Mouse (Mus musculus) embryonic facial prominence, embryonic 11.5 days (tissue): Measurements from ENCODE around the gene Porcn. TPM values are rescaled to one million over a fixed set of nuclear protein-coding genes. Genes with fewer than 3 reads are reported as not detected.

Source experiments
- ATAC-seq: fragments of 200-750 bp; cut with Nextera tagmentation; replicated peaks from 2 replicates; pipeline ENCODE4 v1.8.0; 2017; ENCODE audit warnings: low read depth; ENCODE audit not compliant: insufficient number of reproducible peaks, low FRiP score, low TSS enrichment
- DNase-seq: peaks from one replicate; pipeline ENCODE4 v3.0.0-alpha.2; 2015; ENCODE audit warnings: low spot score
- H3K27ac ChIP-seq: fragments of 300-500 bp; sonication (generic); replicated peaks from 2 replicates; pipeline ENCODE4 v1.5.1; 2014; ENCODE audit warnings: mild to moderate bottlenecking, low read depth, low read length, control low read depth
- H3K27me3 ChIP-seq: fragments of 300-500 bp; sonication (generic); 2 replicates; pipeline ENCODE4 v1.6.1; 2014; ENCODE audit warnings: mild to moderate bottlenecking, low read length, moderate library complexity, mixed read lengths; ENCODE audit not compliant: control insufficient read depth, insufficient read depth
- H3K36me3 ChIP-seq: fragments of 300-500 bp; sonication (generic); replicated peaks from 2 replicates; pipeline ENCODE4 v1.6.1; 2014; ENCODE audit warnings: low read depth, mild to moderate bottlenecking, low read length, moderate library complexity, mixed read lengths; ENCODE audit not compliant: control insufficient read depth, insufficient read depth
- H3K4me1 ChIP-seq: fragments of 300-500 bp; sonication (generic); 2 replicates; pipeline ENCODE4 v1.6.1; 2014; ENCODE audit warnings: low read length, mixed read lengths; ENCODE audit not compliant: control insufficient read depth, insufficient read depth
- H3K4me2 ChIP-seq: fragments of 300-500 bp; sonication (generic); 2 replicates; pipeline ENCODE4 v1.6.1; 2014; ENCODE audit warnings: low read depth, mild to moderate bottlenecking, control low read depth, low read length, moderate library complexity
- H3K4me3 ChIP-seq: fragments of 300-500 bp; sonication (generic); 2 replicates; pipeline ENCODE4 v1.5.1; 2014; ENCODE audit warnings: low read depth, low read length, control low read depth
- H3K9ac ChIP-seq: fragments of 300-500 bp; sonication (generic); replicated peaks from 2 replicates; pipeline ENCODE4 v1.6.1; 2014; ENCODE audit warnings: mild to moderate bottlenecking, control low read depth, low read length
- H3K9me3 ChIP-seq: fragments of 300-500 bp; sonication (generic); replicated peaks from 2 replicates; pipeline ENCODE4 v1.6.1; 2016; ENCODE audit warnings: mild to moderate bottlenecking, low read length, inconsistent platforms, mixed read lengths; ENCODE audit not compliant: control insufficient read depth
- WGBS: fragments of 180-500 bp; shearing (Covaris S2); extraction: QIAGEN DNeasy Blood & Tissue Kit; methylation state at CpG from one replicate; pipeline ENCODE4 v1.1.7; 2014; 5-methylcytosine and 5-hydroxymethylcytosine counted together
- polyA plus RNA-seq: library from polyadenylated mRNA; unstranded; fragments of >200 nt; fragmentation: Nextera tagmentation; extraction: Ambion mirVana; gene quantifications from 2 replicates; pipeline ENCODE4 v1.2.1, GENCODE M21; 2014

Porcn gene
- polyA plus RNA-seq, 1 experiment from 2014 or later, result 10.2 TPM

- Histone ChIP-seq H3K27ac (no peak overlapping the region), H3K4me1 (no peaks in the 10 kb centered on the region), H3K9me3 (no peaks in the 10 kb centered on the region), H3K4me2 (no peak overlapping the region), H3K9ac (no peak overlapping the region), H3K27me3 (no peaks in the 10 kb centered on the region), H3K4me3 (no peak overlapping the region), H3K36me3 (no peaks in the 10 kb centered on the region)
- ATAC-seq, result no peak
- DNase-seq, result no peak
- 84% methylated on average over 10 of the region's 10 CpGs for WGBS
These were observed 2.2 kb downstream of the Porcn start for GRCm38 (mm10) chrX:8204076-8204475.

- H3K4me1 ChIP-seq, result no peaks in the 10 kb centered on the region
- H3K27ac ChIP-seq, result no peak overlapping the region
- WGBS, result 80% methylated on average over 14 of the region's 14 CpGs
- DNase-seq, result no peak
- no peak overlapping the region for H3K4me3 ChIP-seq
- no peak overlapping the region for H3K9ac ChIP-seq
- no peak for ATAC-seq
- H3K9me3 ChIP-seq, result no peaks in the 10 kb centered on the region
- no peak overlapping the region for H3K4me2 ChIP-seq
- no peaks in the 10 kb centered on the region for H3K36me3 ChIP-seq
- no peaks in the 10 kb centered on the region for H3K27me3 ChIP-seq
These were observed 3.2 kb downstream of the Porcn start for GRCm38 (mm10) chrX:8203105-8203504.

- Histone ChIP-seq H3K9ac (peak within 1 kb of the TSS; percentile 62), H3K27ac (peak within 1 kb of the TSS; percentile 28; the same call in 1 of the 2 replicates), H3K9me3 (no peaks in the 10 kb centered on the region), H3K4me2 (peak within 1 kb of the TSS; percentile 52), H3K4me3 (peak within 1 kb of the TSS; percentile 46), H3K4me1 (no peaks in the 10 kb centered on the region), H3K27me3 (no peaks in the 10 kb centered on the region), H3K36me3 (no peaks in the 10 kb centered on the region)
- ATAC-seq (no peak), DNase-seq (no peak)
- WGBS, result 25% methylated on average over 10 of the region's 10 CpGs
These were observed 13.0 kb downstream of the Porcn start, which contains the start of gene Ebp for GRCm38 (mm10) chrX:8193419-8193723. TSS of gene Ebp (minus strand) at chrX:8193512.

GRCm38 (mm10) chrX:8192640-8193418, 13.5 kb downstream of the Porcn start:
- no peaks in the 10 kb centered on the region for H3K36me3 ChIP-seq
- peak; percentile 97 for ATAC-seq
- H3K27ac ChIP-seq, result peak overlapping the region; percentile 28; the same call in 1 of the 2 replicates
- 17% methylated on average over 38 of the region's 38 CpGs for WGBS
- peak overlapping the region; percentile 52 for H3K4me2 ChIP-seq
- no peaks in the 10 kb centered on the region for H3K27me3 ChIP-seq
- peak; percentile 80 for DNase-seq
- H3K9ac ChIP-seq, result peak overlapping the region; percentile 62
- peak overlapping the region; percentile 46 for H3K4me3 ChIP-seq
- no peaks in the 10 kb centered on the region for H3K4me1 ChIP-seq
- H3K9me3 ChIP-seq, result no peaks in the 10 kb centered on the region

- no peaks in the 10 kb centered on the region for H3K4me1 ChIP-seq
- DNase-seq (peak; percentile 1), ATAC-seq (peak; percentile 56; the same call in 1 of the 2 replicates)
- peak overlapping the region; percentile 46 for H3K4me3 ChIP-seq
- H3K27me3 ChIP-seq, result no peaks in the 10 kb centered on the region
- no peaks in the 10 kb centered on the region for H3K36me3 ChIP-seq
- H3K4me2 ChIP-seq, result peak overlapping the region; percentile 52
- peak overlapping the region; percentile 62 for H3K9ac ChIP-seq
- no peaks in the 10 kb centered on the region for H3K9me3 ChIP-seq
- 13% methylated on average over 13 of the region's 13 CpGs for WGBS
- peak overlapping the region; percentile 28; the same call in 1 of the 2 replicates for H3K27ac ChIP-seq
These were observed 14.1 kb downstream of the Porcn start for GRCm38 (mm10) chrX:8192126-8192639.

GRCm38 (mm10) chrX:8182871-8183540, 23.3 kb downstream of the Porcn start:
- no peak overlapping the region for H3K4me3 ChIP-seq

GRCm38 (mm10) chrX:8179646-8180045, 26.7 kb downstream of the Porcn start:
- no peaks in the 10 kb centered on the region for H3K4me1 ChIP-seq
- H3K27me3 ChIP-seq, result no peaks in the 10 kb centered on the region
- ATAC-seq (no peak), DNase-seq (no peak)
- no peaks in the 10 kb centered on the region for H3K9me3 ChIP-seq
- H3K9ac ChIP-seq, result no peak overlapping the region
- no peak overlapping the region for H3K4me2 ChIP-seq
- H3K27ac ChIP-seq, result no peak overlapping the region
- H3K36me3 ChIP-seq, result no peaks in the 10 kb centered on the region
- H3K4me3 ChIP-seq, result no peak overlapping the region
- 89% methylated on average over 5 of the region's 5 CpGs for WGBS

More at GRCm38 (mm10) chrX:8182871-8183540, 23.3 kb downstream of the Porcn start:
- ATAC-seq (no peak), DNase-seq (no peak)
- H3K27ac ChIP-seq, result no peak overlapping the region
- WGBS, result 12% methylated on average over 7 of the region's 7 CpGs
- no peaks in the 10 kb centered on the region for H3K9me3 ChIP-seq
- no peaks in the 10 kb centered on the region for H3K27me3 ChIP-seq
- no peak overlapping the region for H3K9ac ChIP-seq
- H3K4me1 ChIP-seq, result no peaks in the 10 kb centered on the region
- H3K4me2 ChIP-seq, result no peak overlapping the region
- no peaks in the 10 kb centered on the region for H3K36me3 ChIP-seq

- no peak for ATAC-seq
- Histone ChIP-seq H3K4me3 (no peak overlapping the region), H3K9ac (no peak overlapping the region), H3K27ac (no peak overlapping the region), H3K9me3 (no peaks in the 10 kb centered on the region), H3K36me3 (no peaks in the 10 kb centered on the region), H3K4me1 (no peaks in the 10 kb centered on the region), H3K27me3 (no peaks in the 10 kb centered on the region), H3K4me2 (no peak overlapping the region)
- no peak for DNase-seq
- 98% methylated on average over 2 of the region's 2 CpGs for WGBS
These were observed 27.5 kb downstream of the Porcn start for GRCm38 (mm10) chrX:8178871-8179270.
